Mouse (Mus musculus): ENCODE measurements around the gene Tgds. TPM values are rescaled to one million over a fixed set of nuclear protein-coding genes. Genes with fewer than 3 reads are reported as not detected.

Gene Tgds
- total RNA-seq, 1 experiment from 2014 or later = 20.0 TPM

DNA sequence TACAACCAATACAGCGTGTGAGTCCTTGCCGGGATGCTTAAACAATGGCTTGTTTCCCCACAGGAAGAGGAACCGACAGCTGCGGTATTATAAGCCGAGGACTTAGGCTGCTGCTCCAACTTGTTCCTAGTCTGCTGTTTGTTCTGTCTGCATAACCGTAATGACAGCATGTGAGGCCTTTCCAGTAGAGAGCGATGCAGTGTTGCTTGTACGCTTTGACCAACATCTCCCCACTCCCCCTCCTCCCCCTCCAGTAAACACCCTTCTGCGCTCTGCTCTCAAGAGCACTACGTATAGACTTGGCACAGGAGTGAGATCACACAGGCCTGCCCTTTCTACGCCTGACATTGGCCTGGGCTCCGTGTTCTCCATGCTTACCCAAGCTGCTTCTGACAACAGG lies 62.5 kb downstream of the Tgds start:
- no peak for ATAC-seq (ENCODE audit: extremely low read depth, insufficient number of reproducible peaks, low FRiP score, poor library complexity, severe bottlenecking)

GRCm38 (mm10) chr14:118069439-118070079 lies 63.0 kb downstream of the Tgds start:
- no peak for ATAC-seq (ENCODE audit: extremely low read depth, insufficient number of reproducible peaks, low FRiP score, poor library complexity, severe bottlenecking)

Other genes with a start within 250 kb of the Tgds start
- 0.12 and 0.25 TPM in 2 replicates for gene Dct, start 80.5 kb downstream of the Tgds start, total RNA-seq (2017)
- 6.2 and 9.7 TPM in 2 replicates for gene Gpr180, start 4.4 kb upstream of the Tgds start, total RNA-seq (2017)
- gene Sox21, start 104.3 kb upstream of the Tgds start, total RNA-seq (2017) = not detected in 2 replicates
- gene Gm9376, start 134.2 kb upstream of the Tgds start, total RNA-seq (2017) = not detected in 2 replicates

All from neutrophil, adult 5-6 weeks (primary cell).